Mouse (Mus musculus) mouse trophoblast stem cell (cell line): ENCODE results near the gene Slc39a8.

Source experiments
- in situ Hi-C, 2 experiments: fragments of 300-500 bp; cut with MseI, MboI; formaldehyde crosslinking; loops; 2 replicates in 1 of 2; 3 replicates in 1 of 2; pipeline ENCODE4 v1.15.1; 2025

Slc39a8 gene

DNA sequence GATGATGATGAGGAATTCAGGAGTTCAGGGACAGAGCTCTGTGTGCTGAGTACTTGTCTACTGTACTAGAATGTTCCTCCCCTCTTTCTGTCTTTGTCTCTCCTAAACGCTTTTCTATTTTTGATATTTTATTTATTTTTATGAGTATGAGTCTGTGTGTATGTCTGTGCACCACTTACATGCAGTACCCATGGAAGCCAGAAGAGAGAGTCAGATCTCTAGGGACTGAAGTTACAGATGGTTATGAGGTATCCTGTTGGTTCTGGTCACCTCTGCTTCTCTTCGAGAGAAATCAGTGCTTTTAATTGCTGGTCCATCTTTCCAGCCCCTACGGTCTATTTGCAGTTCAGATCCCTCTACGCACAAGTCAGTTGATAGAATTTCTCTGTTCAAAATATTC is 90.9 kb downstream of the Slc39a8 start:
- in situ Hi-C loops, result loop anchor here in 1 of 2 experiments (25.0 kb wide), 1 partner anchor 921 kb away; no protein-coding TSS in a partner anchor

- in situ Hi-C loops, result loop anchor here in 1 of 2 experiments (25.0 kb wide), 1 partner anchor 919 kb away; no protein-coding TSS in a partner anchor
Measured at GRCm38 (mm10) chr3:135918566-135919180, 93.6 kb downstream of the Slc39a8 start.

DNA sequence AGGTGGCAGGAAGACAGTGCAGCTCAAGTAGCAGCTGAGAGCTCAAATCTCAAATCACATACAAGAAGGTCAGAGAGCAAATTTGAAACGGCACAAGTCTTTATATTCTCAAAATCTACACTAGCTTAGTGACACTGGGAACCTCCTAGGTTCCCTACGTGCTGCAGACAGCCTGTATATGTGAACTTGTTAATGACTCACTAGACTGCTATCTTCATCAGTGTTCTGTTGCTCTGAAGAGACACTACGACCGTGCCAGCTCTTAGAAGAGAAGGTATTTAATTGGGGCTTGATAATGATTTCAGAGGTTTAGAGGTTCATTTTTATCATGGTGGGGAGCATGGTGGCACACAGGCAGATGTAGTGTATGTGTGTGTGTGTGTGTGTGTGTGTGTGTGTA is 94.2 kb downstream of the Slc39a8 start:
- in situ Hi-C loops, result loop anchor here in 1 of 2 experiments (25.0 kb wide), 1 partner anchor 918 kb away; no protein-coding TSS in a partner anchor

DNA sequence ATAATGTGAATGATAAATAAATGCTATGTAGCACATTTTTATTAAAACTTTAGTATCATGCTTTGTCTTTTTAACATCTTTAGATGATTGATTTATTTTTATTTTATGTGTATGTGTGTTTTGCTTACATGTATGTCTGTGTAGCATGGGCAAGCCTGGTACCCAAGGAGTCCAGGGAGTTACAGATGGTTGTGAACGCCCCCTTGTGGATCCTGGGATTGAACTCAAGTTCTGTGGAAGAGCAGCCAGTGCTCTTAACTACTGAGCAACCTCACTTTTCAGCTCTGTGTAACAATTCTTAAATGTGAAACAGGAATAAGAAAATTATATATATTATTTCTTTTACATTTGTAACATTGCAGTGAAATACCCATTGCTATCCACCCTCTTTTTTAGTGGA is 101.7 kb downstream of the Slc39a8 start:
- in situ Hi-C loops, result no loop called here

DNA sequence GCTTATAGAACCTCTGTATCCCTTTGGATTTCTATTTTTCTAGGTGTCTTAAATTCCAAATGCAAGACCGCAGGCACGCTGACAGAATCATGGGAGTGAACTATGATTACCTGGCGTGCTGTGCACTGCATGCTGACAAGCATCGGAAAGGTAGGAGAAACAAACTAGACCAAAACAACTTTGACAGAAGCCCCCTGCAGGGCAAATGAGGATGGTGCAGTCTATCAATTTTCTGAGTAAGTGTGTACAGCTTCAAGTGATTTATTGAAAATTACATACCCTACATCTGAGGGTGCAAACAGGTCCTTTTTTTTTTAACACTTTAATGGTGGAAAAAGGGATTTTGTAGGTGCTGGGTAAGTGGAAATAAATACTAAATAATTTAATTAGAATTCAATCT is 103.1 kb downstream of the Slc39a8 start:
- in situ Hi-C loops, result no loop called here

- in situ Hi-C loops, result no loop called here
Measured at GRCm38 (mm10) chr3:135937455-135937854, 112.4 kb downstream of the Slc39a8 start.
